Mouse (Mus musculus) embryonic stem cell, embryonic (primary cell): Measurements from ENCODE around the gene Pxn.

Source experiments
- CTCF ChIA-PET, 4 experiments: fragments of 300-600 bp in 2 of 4; fragments of 350-600 bp in 2 of 4; sonication (Branson Sonifier 250); formaldehyde crosslinking; loops; one replicate each; lab custom pipeline; 2022; ENCODE audit warnings: inconsistent platforms in 2 of 4; lab: Charles Lee
- POLR2A ChIA-PET, 4 experiments: fragments of 300-600 bp in 2 of 4; fragments of 350-600 bp in 2 of 4; sonication (Branson Sonifier 250); formaldehyde crosslinking; loops; one replicate each; lab custom pipeline; 2022; ENCODE audit warnings: antibody characterized with exemption in 4 of 4, inconsistent platforms in 1 of 4; lab: Charles Lee

Gene Pxn

DNA sequence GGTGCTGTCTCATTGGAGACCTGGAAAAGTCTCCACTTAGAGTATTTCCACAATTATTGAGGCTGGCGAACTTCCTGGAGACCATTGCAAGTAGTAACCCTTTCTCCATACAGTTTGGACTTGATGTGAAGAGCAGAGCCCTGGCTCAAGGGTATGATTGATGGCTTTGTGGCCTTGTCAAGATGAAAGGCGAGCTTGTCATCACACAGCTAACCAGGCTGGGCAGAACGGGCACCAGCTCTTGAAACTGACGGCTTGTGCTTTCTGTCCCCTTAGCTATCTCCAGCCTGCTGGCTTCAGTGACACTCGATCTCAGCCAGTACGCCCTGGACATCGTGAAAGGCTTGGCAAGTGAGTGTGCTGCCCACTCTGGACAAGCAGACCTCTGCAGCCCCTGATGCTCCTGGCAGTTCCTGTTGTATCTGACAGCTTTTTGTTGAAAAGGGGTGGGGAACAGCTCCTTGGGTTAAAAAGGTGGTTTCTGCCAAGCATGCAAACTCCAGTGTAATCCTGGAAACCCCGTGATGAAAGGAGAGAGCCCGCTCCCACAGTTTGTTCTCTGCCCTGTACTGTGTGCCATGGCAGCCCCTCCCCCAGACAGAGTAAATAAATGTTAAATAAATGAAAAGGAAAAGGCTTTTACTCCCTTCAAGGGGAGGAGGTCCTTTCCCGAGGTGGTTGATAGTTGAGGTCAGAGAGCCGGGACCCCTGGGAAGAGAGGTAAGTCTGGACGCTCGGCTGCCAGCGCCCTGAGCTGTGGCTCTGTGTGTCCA, 73.9 kb downstream of the Pxn start:
- ChIA-PET POLR2A (interaction anchor here in 3 of 4 experiments (0.7 to 5.0 kb wide), 15 partner anchors 10 to 122 kb away, joined by 3 to 40 read pairs (median 4); partner anchors contain the start of gene Rplp0 (in 1 of the 3)), CTCF (interaction anchor here in 2 of 4 experiments (0.6 to 1.6 kb wide), 2 partner anchors 42 kb away, joined by 4 read pairs; no protein-coding TSS in a partner anchor)

DNA sequence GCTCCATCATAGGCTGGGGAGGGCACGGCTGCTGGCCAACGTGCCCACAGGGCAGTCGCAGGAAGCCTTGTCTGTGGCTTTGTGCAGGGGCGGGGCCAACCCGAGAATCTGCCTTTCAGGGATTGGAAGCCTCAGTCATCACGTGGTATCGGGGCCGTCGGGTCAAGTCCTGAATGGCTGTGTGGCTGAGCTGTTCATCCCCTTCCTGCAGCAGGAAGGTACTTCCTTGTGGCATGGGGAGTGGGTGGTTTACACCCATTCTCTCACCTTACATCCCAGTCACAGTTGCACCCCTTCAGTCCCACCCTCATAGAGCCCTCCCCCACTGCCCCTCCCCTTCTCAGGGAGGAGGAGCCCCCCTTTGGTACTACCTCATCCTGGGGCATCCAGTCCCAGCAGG, 75.2 kb downstream of the Pxn start:
- CTCF ChIA-PET, result interaction anchor here in 2 of 4 experiments (0.6 to 1.7 kb wide), 10 partner anchors 12 to 1902 kb away, joined by 3 to 7 read pairs (median 4); no protein-coding TSS in a partner anchor
- POLR2A ChIA-PET, result interaction anchor here (0.5 to 5.0 kb wide), 42 partner anchors 9 to 281 kb away, joined by 3 to 40 read pairs (median 4); partner anchors contain the start of genes Rplp0 (in 3 of the 4), Sirt4 (in 2 of the 4), Dynll1 (in 1 of the 4) and Rab35 (in 1 of the 4)

- CTCF ChIA-PET, result no interaction called here
- POLR2A ChIA-PET, result interaction anchor here in 2 of 4 experiments (0.6 to 3.4 kb wide), 13 partner anchors 9 to 178 kb away, joined by 3 to 19 read pairs (median 5); partner anchors contain the start of genes Rab35 (in 1 of the 2) and Rplp0 (in 1 of the 2)
Measured at GRCm38 (mm10) chr5:115585616-115586015, 79.1 kb downstream of the Pxn start.

- CTCF ChIA-PET, result interaction anchor here in 3 of 4 experiments (0.7 to 1.0 kb wide), 3 partner anchors 21 to 29 kb away, joined by 3 to 9 read pairs (median 4); partner anchors contain the start of gene Rplp0 (in 1 of the 3)
- POLR2A ChIA-PET, result interaction anchor here in 3 of 4 experiments (0.6 to 3.4 kb wide), 12 partner anchors 10 to 178 kb away, joined by 3 to 19 read pairs (median 6); partner anchors contain the start of gene Rplp0 (in 2 of the 3)
Measured at GRCm38 (mm10) chr5:115586166-115586565, 79.7 kb downstream of the Pxn start.

- CTCF ChIA-PET, result interaction anchor here in 3 of 4 experiments (0.5 to 1.0 kb wide), 5 partner anchors 20 to 495 kb away, joined by 3 to 9 read pairs (median 4); partner anchors contain the start of gene Rplp0 (in 1 of the 3)
- POLR2A ChIA-PET, result interaction anchor here (0.5 to 3.4 kb wide), 11 partner anchors 10 to 287 kb away, joined by 3 to 19 read pairs (median 6); partner anchors contain the start of gene Rplp0 (in 2 of the 4)
Measured at GRCm38 (mm10) chr5:115586780-115587179, 80.3 kb downstream of the Pxn start.

- CTCF ChIA-PET, result interaction anchor here in 2 of 4 experiments (0.7 to 1.7 kb wide), 2 partner anchors 12 to 24 kb away, joined by 3 to 4 read pairs; no protein-coding TSS in a partner anchor
- POLR2A ChIA-PET, result interaction anchor here in 3 of 4 experiments (0.5 to 1.5 kb wide), 4 partner anchors 9 to 265 kb away, joined by 3 to 4 read pairs (median 3); partner anchors contain the start of gene Rplp0 (in 1 of the 3)
Measured at GRCm38 (mm10) chr5:115591028-115591427, 84.6 kb downstream of the Pxn start.

GRCm38 (mm10) chr5:115591506-115591905, 85.0 kb downstream of the Pxn start:
- ChIA-PET POLR2A (interaction anchor here in 3 of 4 experiments (0.5 to 1.5 kb wide), 4 partner anchors 10 to 265 kb away, joined by 3 to 4 read pairs (median 3); partner anchors contain the start of gene Rplp0 (in 1 of the 3)), CTCF (interaction anchor here in 2 of 4 experiments (0.7 to 1.7 kb wide), 2 partner anchors 11 to 23 kb away, joined by 3 to 4 read pairs; no protein-coding TSS in a partner anchor)

DNA sequence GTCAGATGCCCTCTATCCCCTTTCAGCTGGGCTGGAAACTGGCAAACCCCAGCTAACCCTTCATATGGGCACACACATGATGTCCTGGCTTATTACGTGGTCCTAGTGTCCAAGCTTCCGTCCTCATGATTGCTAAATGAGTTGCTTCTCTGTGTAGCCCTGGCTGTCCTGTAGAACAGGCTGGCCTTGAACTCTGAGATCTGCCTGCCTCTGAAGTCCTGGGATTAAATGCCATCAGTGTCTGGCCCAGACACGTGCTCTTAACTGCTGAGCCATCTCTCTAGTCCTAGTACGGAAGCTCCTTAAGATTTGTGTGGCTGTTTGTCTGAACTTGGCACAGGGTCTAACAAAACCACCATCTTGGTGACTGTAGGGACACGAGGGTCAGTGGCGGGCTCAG, 97.1 kb downstream of the Pxn start:
- ChIA-PET CTCF (no interaction called here), POLR2A (interaction anchor here in 2 of 4 experiments (0.9 to 2.9 kb wide), 6 partner anchors 8 to 45 kb away, joined by 3 to 11 read pairs (median 4); partner anchors contain the start of gene Rplp0 (in 1 of the 2))
